Mouse (Mus musculus) heart, embryonic 15.5 days (tissue): ENCODE measurements around the gene Ap2a2. TPM values are rescaled to one million over a fixed set of nuclear protein-coding genes. Genes with fewer than 3 reads are reported as not detected.
"Not testable (repeated sequence)": the region's sequence is repeated elsewhere in the genome, so short reads cannot be mapped to it uniquely, and the experiment has no call there.

Source experiments
- ATAC-seq: fragments of 200-750 bp; cut with Nextera tagmentation; replicated peaks from 2 replicates; pipeline ENCODE4 v1.8.0; 2017; ENCODE audit warnings: low read depth, moderate TSS enrichment; ENCODE audit not compliant: insufficient number of reproducible peaks, insufficient read depth, low FRiP score
- H3K27ac ChIP-seq: fragments of 300-500 bp; sonication (generic); 2 replicates; pipeline ENCODE4 v1.5.1; 2015; ENCODE audit warnings: mild to moderate bottlenecking, inconsistent platforms
- H3K27me3 ChIP-seq: fragments of 300-500 bp; sonication (generic); 2 replicates; pipeline ENCODE4 v1.6.1; 2015; ENCODE audit warnings: inconsistent platforms
- H3K36me3 ChIP-seq: fragments of 300-500 bp; sonication (generic); 2 replicates; pipeline ENCODE4 v1.6.1; 2015; ENCODE audit warnings: mild to moderate bottlenecking, inconsistent platforms
- H3K4me1 ChIP-seq: fragments of 300-500 bp; sonication (generic); replicated peaks from 2 replicates; pipeline ENCODE4 v1.6.1; 2015; ENCODE audit warnings: inconsistent platforms
- H3K4me2 ChIP-seq: fragments of 300-500 bp; sonication (generic); 2 replicates; pipeline ENCODE4 v1.6.1; 2015; ENCODE audit warnings: inconsistent platforms, mild to moderate bottlenecking, moderate library complexity
- H3K4me3 ChIP-seq: fragments of 300-500 bp; sonication (generic); 2 replicates; pipeline ENCODE4 v1.5.1; 2015; ENCODE audit warnings: mild to moderate bottlenecking, inconsistent platforms
- H3K9ac ChIP-seq: fragments of 300-500 bp; sonication (generic); 2 replicates; pipeline ENCODE4 v1.6.1; 2015; ENCODE audit warnings: mild to moderate bottlenecking, inconsistent platforms
- H3K9me3 ChIP-seq: fragments of 300-500 bp; sonication (generic); replicated peaks from 2 replicates; pipeline ENCODE4 v1.6.1; 2016; ENCODE audit warnings: inconsistent platforms
- WGBS: fragments of 180-500 bp; shearing (Covaris S2); methylation state at CpG from one replicate; pipeline ENCODE4 v1.1.7; 2015; ENCODE audit warnings: mixed read lengths; 5-methylcytosine and 5-hydroxymethylcytosine counted together
- polyA plus RNA-seq: library from polyadenylated mRNA; unstranded; fragments of >200 nt; fragmentation: Nextera tagmentation; extraction: Ambion mirVana; gene quantifications from 2 replicates; pipeline ENCODE4 v1.2.1, GENCODE M21; 2015

The Ap2a2 gene
- polyA plus RNA-seq, 1 experiment from 2014 or later, result 43.6 TPM

- WGBS, result 85% methylated on average over 6 of the region's 8 CpGs
- H3K4me1 ChIP-seq, H3K9ac ChIP-seq, H3K36me3 ChIP-seq, H3K9me3 ChIP-seq, H3K27ac ChIP-seq, H3K27me3 ChIP-seq, H3K4me3 ChIP-seq, H3K4me2 ChIP-seq: not testable (repeated sequence)
- peak; percentile 50; the same call in 1 of the 2 replicates for ATAC-seq
Measured at GRCm38 (mm10) chr7:141638513-141639334, 76.8 kb downstream of the Ap2a2 start.

GRCm38 (mm10) chr7:141639335-141639890 is 77.4 kb downstream of the Ap2a2 start:
- H3K9ac ChIP-seq, H3K4me1 ChIP-seq, H3K27ac ChIP-seq, H3K27me3 ChIP-seq, H3K9me3 ChIP-seq, H3K4me2 ChIP-seq, H3K4me3 ChIP-seq, H3K36me3 ChIP-seq: not testable (repeated sequence)
- WGBS, result 82% methylated on average over 5 of the region's 5 CpGs
- ATAC-seq, result 0 out of 2 replicates have a peak, but pooled peaks have one; percentile 19

GRCm38 (mm10) chr7:141642375-141642774 is 80.4 kb downstream of the Ap2a2 start:
- no peaks in the 10 kb centered on the region for H3K27me3 ChIP-seq
- H3K9me3 ChIP-seq, result no peaks in the 10 kb centered on the region
- H3K4me2 ChIP-seq, result no peak overlapping the region
- no peak for ATAC-seq
- H3K27ac ChIP-seq, result no peak overlapping the region
- WGBS, result 82% methylated on average over 1 of the region's 1 CpGs
- no peak overlapping the region for H3K4me3 ChIP-seq
- H3K36me3 ChIP-seq, result no peaks in the 10 kb centered on the region
- no peaks in the 10 kb centered on the region for H3K4me1 ChIP-seq
- no peak overlapping the region for H3K9ac ChIP-seq

- Histone ChIP-seq H3K9me3 (no peaks in the 10 kb centered on the region), H3K27me3 (no peaks in the 10 kb centered on the region), H3K27ac (no peak overlapping the region), H3K4me3 (no peak overlapping the region), H3K4me2 (no peak overlapping the region), H3K36me3 (no peaks in the 10 kb centered on the region), H3K4me1 (no peaks in the 10 kb centered on the region), H3K9ac (no peak overlapping the region)
- no peak for ATAC-seq
- 42% methylated on average over 3 of the region's 3 CpGs for WGBS
Measured at GRCm38 (mm10) chr7:141643160-141643559, 81.2 kb downstream of the Ap2a2 start.

- Histone ChIP-seq H3K36me3 (no peaks in the 10 kb centered on the region), H3K9me3 (no peaks in the 10 kb centered on the region), H3K4me3 (no peak overlapping the region), H3K9ac (no peak overlapping the region), H3K27me3 (no peaks in the 10 kb centered on the region), H3K4me2 (no peak overlapping the region), H3K27ac (no peak overlapping the region), H3K4me1 (no peaks in the 10 kb centered on the region)
- no peak for ATAC-seq
- WGBS, result 64% methylated on average over 2 of the region's 2 CpGs
Measured at GRCm38 (mm10) chr7:141647083-141647482, 85.1 kb downstream of the Ap2a2 start.

- Histone ChIP-seq H3K4me3 (no peak overlapping the region), H3K9ac (no peak overlapping the region), H3K4me1 (no peaks in the 10 kb centered on the region), H3K27ac (no peak overlapping the region), H3K4me2 (no peak overlapping the region), H3K36me3 (no peaks in the 10 kb centered on the region), H3K27me3 (no peaks in the 10 kb centered on the region), H3K9me3 (no peaks in the 10 kb centered on the region)
- 75% methylated on average over 11 of the region's 11 CpGs for WGBS
- ATAC-seq, result no peak
Measured at GRCm38 (mm10) chr7:141647815-141648214, 85.8 kb downstream of the Ap2a2 start.

GRCm38 (mm10) chr7:141652191-141652590 is 90.2 kb downstream of the Ap2a2 start:
- Histone ChIP-seq H3K9me3 (no peaks in the 10 kb centered on the region), H3K27ac (no peak overlapping the region), H3K4me2 (no peak overlapping the region), H3K27me3 (no peaks in the 10 kb centered on the region), H3K9ac (no peak overlapping the region), H3K36me3 (no peaks in the 10 kb centered on the region), H3K4me1 (no peaks in the 10 kb centered on the region), H3K4me3 (no peak overlapping the region)
- 56% methylated on average over 7 of the region's 7 CpGs for WGBS
- ATAC-seq, result no peak

- Histone ChIP-seq H3K4me3 (no peak overlapping the region), H3K9ac (no peak overlapping the region), H3K4me1 (peaks cover 26% of the 10 kb centered on the region), H3K27me3 (no peaks in the 10 kb centered on the region), H3K9me3 (no peaks in the 10 kb centered on the region), H3K27ac (peak overlapping the region; percentile 10), H3K4me2 (no peak overlapping the region), H3K36me3 (no peaks in the 10 kb centered on the region)
- ATAC-seq, result no peak
- whole genome bisulfite sequencing, result 38% methylated on average over 1 of the region's 1 CpGs
Measured at GRCm38 (mm10) chr7:141660346-141660745, 98.4 kb downstream of the Ap2a2 start.

GRCm38 (mm10) chr7:141661481-141661880 is 99.5 kb downstream of the Ap2a2 start:
- Histone ChIP-seq H3K9ac (no peak overlapping the region), H3K27me3 (no peaks in the 10 kb centered on the region), H3K4me1 (peaks cover 26% of the 10 kb centered on the region), H3K27ac (no peak overlapping the region), H3K36me3 (no peaks in the 10 kb centered on the region), H3K4me3 (no peak overlapping the region), H3K9me3 (no peaks in the 10 kb centered on the region), H3K4me2 (no peak overlapping the region)
- whole genome bisulfite sequencing, result 57% methylated on average over 3 of the region's 3 CpGs
- peak; percentile 72 for ATAC-seq

- Histone ChIP-seq H3K27me3 (no peaks in the 10 kb centered on the region), H3K4me2 (no peak overlapping the region), H3K9ac (no peak overlapping the region), H3K4me3 (no peak overlapping the region), H3K36me3 (no peaks in the 10 kb centered on the region), H3K4me1 (peaks cover 26% of the 10 kb centered on the region), H3K27ac (no peak overlapping the region), H3K9me3 (no peaks in the 10 kb centered on the region)
- 60% methylated on average over 5 of the region's 5 CpGs for WGBS
- ATAC-seq, result no peak
Measured at GRCm38 (mm10) chr7:141662223-141662622, 100.2 kb downstream of the Ap2a2 start.

GRCm38 (mm10) chr7:141666190-141666589 is 104.2 kb downstream of the Ap2a2 start:
- 17% methylated on average over 4 of the region's 4 CpGs for WGBS
- H3K9me3 ChIP-seq, result no peaks in the 10 kb centered on the region
- no peak overlapping the region for H3K27ac ChIP-seq
- no peaks in the 10 kb centered on the region for H3K36me3 ChIP-seq
- no peak overlapping the region for H3K4me3 ChIP-seq
- H3K4me1 ChIP-seq, result peaks cover 7% of the 10 kb centered on the region
- peak; percentile 61 for ATAC-seq
- H3K27me3 ChIP-seq, result no peaks in the 10 kb centered on the region
- no peak overlapping the region for H3K9ac ChIP-seq
- no peak overlapping the region for H3K4me2 ChIP-seq

GRCm38 (mm10) chr7:141669097-141669496 is 107.1 kb downstream of the Ap2a2 start:
- not testable (repeated sequence) for H3K4me3 ChIP-seq, H3K9me3 ChIP-seq, H3K4me1 ChIP-seq, H3K27ac ChIP-seq, ATAC-seq, H3K36me3 ChIP-seq, H3K9ac ChIP-seq, H3K27me3 ChIP-seq, H3K4me2 ChIP-seq
- 83% methylated on average over 3 of the region's 3 CpGs for WGBS
